Mouse (Mus musculus): ENCODE measurements at regions not wholly inside any gene's neighbourhood (a gene's known extent, or its start where the extent isn't known, plus 50 kb on each side); places are given as distances from the start of the nearest gene placed in this dataset.
A peak's percentile ranks its signal among the peaks of the same experiment; 100 is the strongest.

- no peak for DNase-seq (ENCODE audit: low read depth)
Measured at GRCm38 (mm10) chr7:124671117-124671516, 688.4 kb downstream of the Hs3st4 start.

GRCm38 (mm10) chr7:124676854-124677515 is 694.3 kb downstream of the Hs3st4 start:
- no peak for DNase-seq (ENCODE audit: low read depth)

GRCm38 (mm10) chr7:124680561-124680960 is 697.9 kb downstream of the Hs3st4 start:
- no peak for DNase-seq (ENCODE audit: low read depth)

- DNase-seq (ENCODE audit: low read depth) = no peak
Measured at GRCm38 (mm10) chr7:124681212-124681611, 698.5 kb downstream of the Hs3st4 start.

GRCm38 (mm10) chr7:124681820-124682219 is 699.2 kb downstream of the Hs3st4 start:
- DNase-seq (ENCODE audit: low read depth) = no peak

GRCm38 (mm10) chr7:124685424-124685823 is 702.8 kb downstream of the Hs3st4 start:
- no peak for DNase-seq (ENCODE audit: low read depth)

GRCm38 (mm10) chr7:124704163-124704824 is 721.6 kb downstream of the Hs3st4 start:
- no peak for DNase-seq (ENCODE audit: low read depth)

GRCm38 (mm10) chr7:124707143-124707542 is 724.5 kb downstream of the Hs3st4 start:
- DNase-seq (ENCODE audit: low read depth) = no peak

GRCm38 (mm10) chr7:124708771-124709485 is 726.3 kb downstream of the Hs3st4 start:
- no peak for DNase-seq (ENCODE audit: low read depth)

GRCm38 (mm10) chr7:124720927-124721326 is 723.5 kb upstream of the Kdm8 start:
- DNase-seq (ENCODE audit: low read depth) = no peak

- DNase-seq (ENCODE audit: low read depth) = peak; percentile 14
Measured at GRCm38 (mm10) chr7:124742086-124742485, 702.4 kb upstream of the Kdm8 start.

GRCm38 (mm10) chr7:124746321-124746720 is 698.2 kb upstream of the Kdm8 start:
- DNase-seq (ENCODE audit: low read depth) = no peak

GRCm38 (mm10) chr7:124748396-124748795 is 696.1 kb upstream of the Kdm8 start:
- no peak for DNase-seq (ENCODE audit: low read depth)

- DNase-seq (ENCODE audit: low read depth) = no peak
Measured at GRCm38 (mm10) chr7:124759084-124759483, 685.4 kb upstream of the Kdm8 start.

- no peak for DNase-seq (ENCODE audit: low read depth)
Measured at GRCm38 (mm10) chr7:124777822-124778221, 666.7 kb upstream of the Kdm8 start.

GRCm38 (mm10) chr7:124782816-124783215 is 661.7 kb upstream of the Kdm8 start:
- DNase-seq (ENCODE audit: low read depth) = peak; percentile 24

GRCm38 (mm10) chr7:124784995-124785394 is 659.5 kb upstream of the Kdm8 start:
- DNase-seq (ENCODE audit: low read depth) = no peak

- no peak for DNase-seq (ENCODE audit: low read depth)
Measured at GRCm38 (mm10) chr7:124785896-124786295, 658.6 kb upstream of the Kdm8 start.

GRCm38 (mm10) chr7:124788781-124789180 is 655.7 kb upstream of the Kdm8 start:
- no peak for DNase-seq (ENCODE audit: low read depth)

GRCm38 (mm10) chr7:124803101-124803500 is 641.4 kb upstream of the Kdm8 start:
- no peak for DNase-seq (ENCODE audit: low read depth)

- no peak for DNase-seq (ENCODE audit: low read depth)
Measured at GRCm38 (mm10) chr7:124834692-124835091, 609.8 kb upstream of the Kdm8 start.

- no peak for DNase-seq (ENCODE audit: low read depth)
Measured at GRCm38 (mm10) chr7:124836531-124836930, 607.9 kb upstream of the Kdm8 start.

GRCm38 (mm10) chr7:124855056-124855455 is 589.4 kb upstream of the Kdm8 start:
- no peak for DNase-seq (ENCODE audit: low read depth)
